Mouse (Mus musculus): Measurements from ENCODE around the gene Gad2. TPM values are rescaled to one million over a fixed set of nuclear protein-coding genes. Genes with fewer than 3 reads are reported as not detected.
"Not testable (repeated sequence)": the region's sequence is repeated elsewhere in the genome, so short reads cannot be mapped to it uniquely, and the experiment has no call there.

The Gad2 gene
- polyA plus RNA-seq (2015; fragmentation: Nextera tagmentation; extraction: Ambion mirVana): not detected in 2 replicates

DNA sequence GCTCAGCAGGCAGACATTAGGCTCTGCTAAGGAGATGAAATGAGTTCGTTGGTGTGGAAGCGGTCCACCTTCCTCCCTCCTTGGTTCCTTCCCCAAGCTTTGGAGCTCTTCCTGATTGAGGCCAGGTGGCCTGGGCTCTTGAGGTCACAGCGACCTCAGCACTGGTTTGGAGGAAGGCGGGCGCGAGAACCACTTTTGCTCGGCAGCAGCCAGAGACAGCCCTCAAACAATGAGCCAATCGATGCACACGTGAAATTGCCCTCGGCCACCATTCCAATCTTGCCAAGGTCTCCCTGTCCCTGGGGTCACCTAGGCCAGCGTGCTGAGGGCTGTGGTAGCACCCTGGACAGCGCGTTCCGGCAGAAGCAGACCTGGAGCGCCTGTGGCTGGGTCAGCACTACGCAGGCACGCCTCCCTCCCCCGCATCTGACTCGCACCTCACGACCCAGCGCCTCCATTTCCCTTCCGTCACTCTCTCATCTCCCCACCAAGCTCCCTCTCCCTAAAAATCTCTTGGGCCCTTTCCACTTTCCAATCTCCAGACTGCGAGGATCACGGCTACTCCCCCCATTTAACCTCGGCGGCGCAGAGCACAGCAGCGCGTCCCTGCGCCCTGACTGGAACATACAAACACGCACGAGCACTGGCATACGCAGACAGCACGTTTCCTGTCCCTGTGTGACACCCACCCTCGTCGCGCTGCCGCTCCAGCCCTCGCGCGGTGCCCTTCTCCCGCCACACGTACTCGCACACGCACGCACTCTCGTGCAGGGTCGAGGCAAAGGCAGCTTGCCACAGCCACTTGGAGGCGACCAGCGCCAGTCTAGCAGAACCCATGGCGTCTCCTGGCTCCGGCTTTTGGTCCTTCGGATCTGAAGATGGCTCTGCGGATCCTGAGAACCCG, at the start of gene Gad2:
Gene Gad2, plus strand, starts transcription at position 378 of the 904 bp plus-strand sequence.
- Histone ChIP-seq H3K4me1 (ENCODE audit: insufficient read depth) (peaks cover 10% of the 10 kb centered on the region), H3K27ac (ENCODE audit: low read depth) (no peak within 1 kb of the TSS), H3K27me3 (ENCODE audit: insufficient read depth, low read length) (peaks cover 76% of the 10 kb centered on the region), H3K4me3 (ENCODE audit: low read depth, low read length) (peak within 1 kb of the TSS; percentile 8; the same call in 1 of the 2 replicates), H3K4me2 (ENCODE audit: low read depth, low read length) (peak within 1 kb of the TSS; percentile 40), H3K9me3 (ENCODE audit: low read length) (no peaks in the 10 kb centered on the region), H3K36me3 (replicated peaks; ENCODE audit: insufficient read depth, low read length) (no peaks in the 10 kb centered on the region), H3K9ac (replicated peaks) (no peak within 1 kb of the TSS)
- peak; percentile 25 for DNase-seq
- no peak for ATAC-seq
- 1% methylated on average over 55 of the region's 55 CpGs for WGBS (ENCODE audit: insufficient replicate concordance)
- TF ChIP-seq CTCF (IDR thresholded peaks at IDR 0.05; ENCODE audit: low read depth) (no peak), EP300 (IDR thresholded peaks at IDR 0.05; ENCODE audit: low read depth) (no peak)

DNA sequence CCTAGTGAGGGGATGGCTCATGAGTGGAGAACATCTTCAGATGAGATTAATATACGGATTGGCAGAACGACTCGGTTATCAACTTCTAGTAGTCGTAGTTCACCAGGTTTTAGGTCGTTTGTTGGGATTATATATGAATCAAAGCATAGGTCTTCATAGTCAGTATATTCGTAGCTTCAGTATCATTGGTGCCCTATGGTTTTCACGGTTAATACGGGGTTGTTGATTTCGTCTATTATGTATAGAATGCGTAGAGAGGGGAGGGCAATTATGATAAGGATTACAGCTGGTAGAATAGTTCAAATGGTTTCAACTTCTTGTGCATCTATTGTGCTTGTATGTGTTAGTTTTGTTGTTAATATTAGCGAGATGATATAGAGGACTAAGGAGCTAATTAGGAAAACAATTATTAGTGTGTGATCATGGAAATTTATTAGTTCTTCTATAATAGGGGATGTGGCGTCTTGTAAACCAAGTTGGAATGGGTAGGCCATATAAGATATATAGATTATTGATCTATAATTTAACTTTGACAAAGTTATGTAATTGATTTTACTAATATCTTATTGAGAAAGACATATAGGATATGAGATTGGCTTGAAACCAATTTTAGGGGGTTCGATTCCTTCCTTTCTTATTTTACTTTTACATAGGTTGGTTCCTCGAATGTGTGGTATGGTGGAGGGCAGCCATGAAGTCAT, 34.4 kb upstream of the Gad2 start:
- H3K9me3 ChIP-seq (ENCODE audit: low read length); H3K4me2 ChIP-seq (ENCODE audit: low read depth, low read length); DNase-seq; H3K36me3 ChIP-seq (replicated peaks; ENCODE audit: insufficient read depth, low read length); H3K27ac ChIP-seq (ENCODE audit: low read depth); H3K27me3 ChIP-seq (ENCODE audit: insufficient read depth, low read length); H3K4me3 ChIP-seq (ENCODE audit: low read depth, low read length); H3K4me1 ChIP-seq (ENCODE audit: insufficient read depth); H3K9ac ChIP-seq (replicated peaks): not testable (repeated sequence)
- ATAC-seq: peak; percentile 69
- 67% methylated on average over 13 of the region's 14 CpGs for WGBS (ENCODE audit: insufficient replicate concordance)

DNA sequence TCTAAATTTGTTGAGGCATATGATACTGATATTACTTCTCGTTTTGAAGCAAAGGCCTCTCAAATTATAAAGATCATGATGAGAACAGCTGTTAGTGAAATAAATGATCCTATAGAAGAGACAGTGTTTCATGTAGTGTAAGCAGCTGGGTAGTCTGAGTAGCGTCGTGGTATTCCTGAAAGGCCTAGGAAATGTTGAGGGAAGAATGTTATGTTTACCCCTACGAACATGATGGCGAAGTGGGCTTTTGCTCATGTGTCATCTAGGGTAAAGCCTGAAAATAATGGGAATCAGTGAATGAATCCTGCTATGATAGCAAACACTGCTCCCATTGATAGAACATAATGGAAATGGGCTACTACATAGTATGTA, 33.8 kb upstream of the Gad2 start:
- ATAC-seq: peak; percentile 31
- WGBS (ENCODE audit: insufficient replicate concordance): 73% methylated on average over 5 of the region's 5 CpGs

DNA sequence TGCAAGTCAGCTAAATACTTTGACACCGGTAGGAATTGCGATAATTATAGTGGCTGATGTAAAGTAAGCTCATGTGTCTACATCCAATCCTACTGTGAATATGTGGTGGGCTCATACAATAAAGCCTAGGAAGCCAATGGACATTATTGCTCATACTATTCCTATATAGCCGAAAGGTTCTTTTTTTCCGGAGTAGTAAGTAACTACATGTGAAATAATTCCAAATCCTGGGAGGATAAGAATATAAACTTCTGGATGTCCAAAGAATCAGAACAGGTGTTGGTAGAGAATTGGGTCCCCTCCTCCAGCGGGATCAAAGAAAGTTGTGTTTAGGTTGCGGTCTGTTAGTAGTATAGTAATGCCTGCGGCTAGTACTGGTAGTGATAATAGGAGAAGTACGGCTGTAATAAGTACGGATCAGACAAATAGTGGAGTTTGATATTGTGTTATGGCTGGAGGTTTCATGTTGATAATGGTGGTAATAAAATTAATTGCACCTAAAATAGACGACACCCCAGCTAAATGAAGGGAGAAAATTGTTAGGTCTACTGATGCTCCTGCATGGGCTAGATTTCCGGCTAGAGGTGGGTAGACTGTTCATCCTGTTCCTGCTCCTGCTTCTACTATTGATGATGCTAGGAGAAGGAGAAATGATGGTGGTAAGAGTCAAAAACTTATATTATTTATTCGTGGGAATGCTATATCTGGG, 33.2 kb upstream of the Gad2 start:
- not testable (repeated sequence) for H3K9me3 ChIP-seq (ENCODE audit: low read length); H3K4me2 ChIP-seq (ENCODE audit: low read depth, low read length); H3K4me1 ChIP-seq (ENCODE audit: insufficient read depth); H3K27me3 ChIP-seq (ENCODE audit: insufficient read depth, low read length); H3K27ac ChIP-seq (ENCODE audit: low read depth); DNase-seq; H3K36me3 ChIP-seq (replicated peaks; ENCODE audit: insufficient read depth, low read length); H3K4me3 ChIP-seq (ENCODE audit: low read depth, low read length); H3K9ac ChIP-seq (replicated peaks)
- peak; percentile 77 for ATAC-seq
- 55% methylated on average over 12 of the region's 12 CpGs for WGBS (ENCODE audit: insufficient replicate concordance)

More for the DNA sequence above, 33.8 kb upstream of the Gad2 start:
- not testable (repeated sequence) for DNase-seq; H3K27ac ChIP-seq (ENCODE audit: low read depth); H3K4me3 ChIP-seq (ENCODE audit: low read depth, low read length); H3K4me2 ChIP-seq (ENCODE audit: low read depth, low read length); H3K9me3 ChIP-seq (ENCODE audit: low read length); H3K4me1 ChIP-seq (ENCODE audit: insufficient read depth); H3K9ac ChIP-seq (replicated peaks); H3K36me3 ChIP-seq (replicated peaks; ENCODE audit: insufficient read depth, low read length); H3K27me3 ChIP-seq (ENCODE audit: insufficient read depth, low read length)

DNA sequence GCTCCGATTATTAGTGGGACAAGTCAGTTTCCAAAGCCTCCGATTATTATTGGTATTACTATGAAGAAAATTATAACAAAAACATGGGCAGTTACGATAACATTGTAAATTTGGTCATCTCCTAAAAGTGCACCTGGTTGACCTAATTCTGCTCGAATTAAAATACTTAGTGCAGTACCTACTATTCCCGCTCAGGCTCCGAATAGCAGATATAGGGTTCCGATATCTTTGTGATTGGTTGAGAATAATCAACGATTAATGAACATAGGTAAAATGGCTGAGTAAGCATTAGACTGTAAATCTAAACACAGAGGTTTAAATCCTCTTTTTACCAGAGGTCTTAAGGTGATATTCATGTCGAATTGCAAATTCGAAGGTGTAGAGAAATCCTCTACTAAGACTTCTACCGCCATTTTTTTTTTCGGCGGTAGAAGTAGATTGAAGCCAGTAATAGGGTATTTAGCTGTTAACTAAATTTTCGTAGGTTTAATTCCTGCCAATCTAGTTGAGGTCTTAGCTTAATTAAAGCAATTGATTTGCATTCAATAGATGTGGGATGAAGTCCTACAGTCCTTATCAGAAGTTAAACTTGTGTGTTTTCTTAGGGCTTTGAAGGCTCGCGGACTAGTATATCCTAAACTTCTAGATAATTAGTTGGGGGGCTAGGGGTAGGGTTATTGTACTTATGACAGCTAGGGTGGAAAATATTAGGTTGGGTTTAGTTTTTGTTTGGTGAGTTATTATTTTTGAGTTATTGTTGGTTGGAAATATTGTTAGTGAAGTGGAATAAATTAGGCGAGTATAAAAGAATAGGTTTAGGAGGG, 32.4 kb upstream of the Gad2 start:
- not testable (repeated sequence) for H3K9me3 ChIP-seq (ENCODE audit: low read length); H3K36me3 ChIP-seq (replicated peaks; ENCODE audit: insufficient read depth, low read length); H3K27ac ChIP-seq (ENCODE audit: low read depth); H3K9ac ChIP-seq (replicated peaks); H3K4me1 ChIP-seq (ENCODE audit: insufficient read depth); H3K4me3 ChIP-seq (ENCODE audit: low read depth, low read length); H3K27me3 ChIP-seq (ENCODE audit: insufficient read depth, low read length); DNase-seq; H3K4me2 ChIP-seq (ENCODE audit: low read depth, low read length)
- ATAC-seq: peak; percentile 77
- 73% methylated on average over 16 of the region's 17 CpGs for WGBS (ENCODE audit: insufficient replicate concordance)

DNA sequence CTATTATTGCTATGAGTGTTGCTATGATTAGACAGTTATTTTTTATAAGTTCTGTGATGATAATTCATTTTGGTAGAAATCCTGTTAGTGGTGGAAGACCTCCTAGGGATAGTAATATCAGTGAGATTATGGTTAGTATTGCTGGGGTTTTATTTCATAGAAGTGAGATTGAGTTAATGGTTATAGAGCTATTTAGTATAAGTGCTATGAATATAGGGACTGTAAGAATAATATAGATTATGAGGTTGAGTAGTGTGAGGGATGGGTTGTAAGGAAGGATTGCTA, 31.9 kb upstream of the Gad2 start:
- Histone ChIP-seq H3K4me3 (ENCODE audit: low read depth, low read length) (no peak overlapping the region), H3K4me2 (ENCODE audit: low read depth, low read length) (no peak overlapping the region), H3K4me1 (ENCODE audit: insufficient read depth) (no peaks in the 10 kb centered on the region), H3K36me3 (replicated peaks; ENCODE audit: insufficient read depth, low read length) (no peaks in the 10 kb centered on the region), H3K9ac (replicated peaks) (no peak overlapping the region), H3K27me3 (ENCODE audit: insufficient read depth, low read length) (no peaks in the 10 kb centered on the region), H3K9me3 (ENCODE audit: low read length) (no peaks in the 10 kb centered on the region), H3K27ac (ENCODE audit: low read depth) (no peak overlapping the region)
- ATAC-seq (no peak), DNase-seq (no peak)
- TF ChIP-seq EP300 (IDR thresholded peaks at IDR 0.05; ENCODE audit: low read depth) (no peak), CTCF (IDR thresholded peaks at IDR 0.05; ENCODE audit: low read depth) (no peak)

Data from liver, postnatal 0 days (tissue).